14 mouse cellular contexts compared by ENCODE assay signal in genomic region chr7:30360028-30360427, GRCm38 (mm10). TPM values are rescaled to one million over a fixed set of nuclear protein-coding genes. Genes with fewer than 3 reads are reported as not detected.
DNase-seq lines count a peak whose midpoint lies in the region; ATAC-seq lines count a peak whose summit lies in the region.
"Had no signal": no experiment of that assay in that cellular context is flagged by ENCODE, and none has a peak within 500 bp of the region (broad histone marks: within the 10 kb centered on the region; RNA-seq: fewer than 3 reads in every experiment).

No protein-coding gene starts in this region.

- 92% methylated on average over 17 of the region's 17 CpGs for WGBS in intestine, embryonic 14.5 days
- WGBS in intestine, embryonic 15.5 days = 90% methylated on average over 17 of the region's 17 CpGs
- 66% methylated on average over 17 of the region's 17 CpGs for WGBS in liver, embryonic 16.5 days (ENCODE audit: insufficient replicate concordance)
- 83% methylated on average over 17 of the region's 17 CpGs for WGBS in heart, embryonic 10.5 days

- peaks cover 19% of the 10 kb centered on the region for H3K4me1 ChIP-seq in intestine, embryonic 14.5 days (replicated peaks; ENCODE audit: control insufficient read depth, insufficient read depth, low read length)
- H3K4me1 ChIP-seq in intestine, embryonic 15.5 days (replicated peaks) = peaks cover 27% of the 10 kb centered on the region
- H3K4me1 ChIP-seq in liver, embryonic 16.5 days (ENCODE audit: control insufficient read depth, low read depth, low read length) = peaks cover 2% of the 10 kb centered on the region; the same call in 1 of the 2 replicates
- H3K4me1 ChIP-seq in heart, embryonic 10.5 days = peaks cover 22% of the 10 kb centered on the region

- H3K9ac ChIP-seq in intestine, embryonic 14.5 days (ENCODE audit: low read length) = no peak overlapping the region
- no peak overlapping the region for H3K9ac ChIP-seq in intestine, embryonic 15.5 days
- no peak overlapping the region; the same call in 1 of the 2 replicates for H3K9ac ChIP-seq in liver, embryonic 16.5 days (ENCODE audit: low read depth, low read length)
- H3K9ac ChIP-seq: limb, embryonic 15.5 days had no signal

- H3K27me3 ChIP-seq in intestine, embryonic 14.5 days (replicated peaks; ENCODE audit: control insufficient read depth, insufficient read depth, low read length) = 0 out of 2 replicates have a peak, but pooled peaks cover 3% of the 10 kb centered on the region
- peaks cover 5% of the 10 kb centered on the region; the same call in 1 of the 2 replicates for H3K27me3 ChIP-seq in intestine, embryonic 15.5 days (replicated peaks)
- H3K27me3 ChIP-seq in liver, embryonic 16.5 days (ENCODE audit: control insufficient read depth, insufficient read depth, low read depth, low read length) = peaks cover 11% of the 10 kb centered on the region; the same call in 1 of the 2 replicates
- H3K27me3 ChIP-seq in heart, embryonic 10.5 days (ENCODE audit: insufficient read depth, poor library complexity, severe bottlenecking) = peaks cover 68% of the 10 kb centered on the region

- DNase-seq in intestine, embryonic 14.5 days (ENCODE audit: low spot score) = no peak
- DNase-seq in retina, postnatal 1 day = peak; percentile 19
- no peak for DNase-seq in retina, embryonic 14.5 days (ENCODE audit: low spot score)
- no peak for DNase-seq in frontal cortex, adult 2 months (ENCODE audit: extremely low spot score in 1 of 2, low spot score in 1 of 2)
- DNase-seq in heart, embryonic 10.5 days (ENCODE audit: low spot score) = no peak
- DNase-seq in left cerebral cortex, postnatal 36 days (ENCODE audit: low spot score in 2 of 2) = no peak
- DNase-seq: cerebellum, postnatal 25 days; layer of hippocampus, postnatal 36 days; spleen, adult 18-20 months had no signal

- H3K27ac ChIP-seq in intestine, embryonic 14.5 days (ENCODE audit: low read depth) = peak overlapping the region; percentile 57; the same call in 1 of the 2 replicates
- H3K27ac ChIP-seq in intestine, embryonic 15.5 days = no peak overlapping the region
- H3K27ac ChIP-seq in liver, embryonic 16.5 days (ENCODE audit: low read length) = peak overlapping the region; percentile 84
- no peak overlapping the region for H3K27ac ChIP-seq in heart, embryonic 10.5 days
- H3K27ac ChIP-seq: limb, embryonic 15.5 days had no signal

- H3K9me3 ChIP-seq in intestine, embryonic 14.5 days (ENCODE audit: control insufficient read depth, low read length) = no peaks in the 10 kb centered on the region
- H3K9me3 ChIP-seq in intestine, embryonic 15.5 days = no peaks in the 10 kb centered on the region
- H3K9me3 ChIP-seq in liver, embryonic 16.5 days (replicated peaks; ENCODE audit: control insufficient read depth, low read length) = no peaks in the 10 kb centered on the region
- H3K9me3 ChIP-seq in heart, embryonic 10.5 days = no peaks in the 10 kb centered on the region
- H3K9me3 ChIP-seq: limb, embryonic 15.5 days had no signal

- H3K36me3 ChIP-seq in intestine, embryonic 14.5 days (ENCODE audit: control insufficient read depth, insufficient read depth, low read length) = peaks cover 15% of the 10 kb centered on the region; the same call in 1 of the 2 replicates
- peaks cover 4% of the 10 kb centered on the region; the same call in 1 of the 2 replicates for H3K36me3 ChIP-seq in intestine, embryonic 15.5 days
- no peaks in the 10 kb centered on the region for H3K36me3 ChIP-seq in liver, embryonic 16.5 days (ENCODE audit: control insufficient read depth, insufficient read depth)
- H3K36me3 ChIP-seq in heart, embryonic 10.5 days = peaks cover 15% of the 10 kb centered on the region

- no peak overlapping the region for H3K4me2 ChIP-seq in intestine, embryonic 14.5 days (ENCODE audit: low read length)
- H3K4me2 ChIP-seq in intestine, embryonic 15.5 days (replicated peaks) = no peak overlapping the region; the same call in 1 of the 2 replicates
- H3K4me2 ChIP-seq in liver, embryonic 16.5 days (ENCODE audit: low read depth, low read length) = peak overlapping the region; percentile 43
- H3K4me2 ChIP-seq: limb, embryonic 15.5 days had no signal

- intact Hi-C loops in left cerebral cortex, postnatal 36 days (cut with DNase I) = no loop called here

- ATAC-seq in intestine, embryonic 14.5 days (replicated peaks; ENCODE audit: low FRiP score, low TSS enrichment, low read depth) = no peak
- ATAC-seq in intestine, embryonic 15.5 days = no peak
- ATAC-seq in liver, embryonic 16.5 days (ENCODE audit: low read depth) = no peak
- ATAC-seq: inflammation-experienced regulatory T-cells, adult 6 months had no signal

- H3K4me3 ChIP-seq in intestine, embryonic 14.5 days (ENCODE audit: low read depth, low read length) = no peak overlapping the region
- H3K4me3 ChIP-seq in intestine, embryonic 15.5 days (replicated peaks) = no peak overlapping the region
- peak overlapping the region; percentile 31; the same call in 1 of the 2 replicates for H3K4me3 ChIP-seq in liver, embryonic 16.5 days (ENCODE audit: low read depth, low read length)
- H3K4me3 ChIP-seq in heart, embryonic 10.5 days = no peak overlapping the region
- H3K4me3 ChIP-seq: limb, embryonic 15.5 days had no signal

RNA-seq across cellular contexts. Expression of gene Lrfn3, which starts 2.5 kb away (rescaled TPM):
- 4.4 and 4.5 TPM in 2 replicates for polyA plus RNA-seq in intestine, embryonic 14.5 days (2014; fragmentation: Nextera tagmentation; extraction: Ambion mirVana)
- polyA plus RNA-seq in intestine, embryonic 15.5 days (2015; fragmentation: Nextera tagmentation; extraction: Ambion mirVana) = 2.9 and 3.9 TPM in 2 replicates
- 2.0 and 2.1 TPM in 2 replicates for polyA plus RNA-seq in liver, embryonic 16.5 days (2015; fragmentation: Nextera tagmentation; extraction: Ambion mirVana)
- polyA plus RNA-seq in frontal cortex, adult 2 months (2012; rRNA removed) = 19.8 and 22.2 TPM in 2 replicates
- polyA plus RNA-seq in heart, embryonic 10.5 days (2016; fragmentation: Nextera tagmentation; extraction: Ambion mirVana) = 1.3 and 2.0 TPM in 2 replicates
- total RNA-seq in left cerebral cortex, postnatal 36 days (2021) = 10 to 100 TPM; 32.9 to 35.1 TPM
- polyA plus RNA-seq: inflammation-experienced regulatory T-cells, adult 6 months had no signal

RNA-seq across cellular contexts. Expression of gene Sdhaf1, which starts 36.3 kb away (rescaled TPM):
- polyA plus RNA-seq in intestine, embryonic 14.5 days (2014; fragmentation: Nextera tagmentation; extraction: Ambion mirVana) = 16.3 and 17.2 TPM in 2 replicates
- polyA plus RNA-seq in intestine, embryonic 15.5 days (2015; fragmentation: Nextera tagmentation; extraction: Ambion mirVana) = 15.5 and 18.0 TPM in 2 replicates
- polyA plus RNA-seq in liver, embryonic 16.5 days (2015; fragmentation: Nextera tagmentation; extraction: Ambion mirVana) = 4.3 and 4.6 TPM in 2 replicates
- polyA plus RNA-seq in frontal cortex, adult 2 months (2012; rRNA removed) = 16.9 and 19.2 TPM in 2 replicates
- polyA plus RNA-seq in heart, embryonic 10.5 days (2016; fragmentation: Nextera tagmentation; extraction: Ambion mirVana) = 15.1 and 16.4 TPM in 2 replicates
- 1 to 10 TPM; 7.5 to 9.4 TPM for total RNA-seq in left cerebral cortex, postnatal 36 days (2021)

RNA-seq across cellular contexts. Expression of gene E130208F15Rik, which starts 38.5 kb away (rescaled TPM):
- not detected in 2 replicates for polyA plus RNA-seq in intestine, embryonic 14.5 days (2014; fragmentation: Nextera tagmentation; extraction: Ambion mirVana)
- 1.8 TPM in 1 of 2 replicates, not detected in the other for polyA plus RNA-seq in intestine, embryonic 15.5 days (2015; fragmentation: Nextera tagmentation; extraction: Ambion mirVana)
- polyA plus RNA-seq in liver, embryonic 16.5 days (2015; fragmentation: Nextera tagmentation; extraction: Ambion mirVana) = 0.30 and 0.88 TPM in 2 replicates
- polyA plus RNA-seq in frontal cortex, adult 2 months (2012; rRNA removed) = 0.34 and 0.66 TPM in 2 replicates
- polyA plus RNA-seq in heart, embryonic 10.5 days (2016; fragmentation: Nextera tagmentation; extraction: Ambion mirVana) = 2.5 and 3.2 TPM in 2 replicates
- under 1 TPM; 0.52 to 0.54 TPM for total RNA-seq in left cerebral cortex, postnatal 36 days (2021)
- polyA plus RNA-seq: inflammation-experienced regulatory T-cells, adult 6 months; limb, embryonic 15.5 days; neural tube, embryonic 11.5 days had no signal

RNA-seq across cellular contexts. Expression of gene Syne4, which starts 45.4 kb away (rescaled TPM):
- polyA plus RNA-seq in intestine, embryonic 14.5 days (2014; fragmentation: Nextera tagmentation; extraction: Ambion mirVana) = 52.2 and 60.5 TPM in 2 replicates
- 47.7 and 65.3 TPM in 2 replicates for polyA plus RNA-seq in intestine, embryonic 15.5 days (2015; fragmentation: Nextera tagmentation; extraction: Ambion mirVana)
- polyA plus RNA-seq in liver, embryonic 16.5 days (2015; fragmentation: Nextera tagmentation; extraction: Ambion mirVana) = 17.0 and 22.4 TPM in 2 replicates
- polyA plus RNA-seq in frontal cortex, adult 2 months (2012; rRNA removed) = 27.6 and 29.9 TPM in 2 replicates
- polyA plus RNA-seq in heart, embryonic 10.5 days (2016; fragmentation: Nextera tagmentation; extraction: Ambion mirVana) = 26.8 and 43.1 TPM in 2 replicates
- total RNA-seq in left cerebral cortex, postnatal 36 days (2021) = 1 to 10 TPM; 6.4 to 9.1 TPM

RNA-seq across cellular contexts. Expression of gene Alkbh6, which starts 51.5 kb away (rescaled TPM):
- polyA plus RNA-seq in intestine, embryonic 14.5 days (2014; fragmentation: Nextera tagmentation; extraction: Ambion mirVana) = 70.7 and 79.3 TPM in 2 replicates
- 63.9 and 68.5 TPM in 2 replicates for polyA plus RNA-seq in intestine, embryonic 15.5 days (2015; fragmentation: Nextera tagmentation; extraction: Ambion mirVana)
- polyA plus RNA-seq in liver, embryonic 16.5 days (2015; fragmentation: Nextera tagmentation; extraction: Ambion mirVana) = 15.8 and 18.0 TPM in 2 replicates
- polyA plus RNA-seq in frontal cortex, adult 2 months (2012; rRNA removed) = 132 TPM in 2 replicates
- 68.2 and 71.8 TPM in 2 replicates for polyA plus RNA-seq in heart, embryonic 10.5 days (2016; fragmentation: Nextera tagmentation; extraction: Ambion mirVana)
- 10 to 100 TPM; 58.7 to 65.2 TPM for total RNA-seq in left cerebral cortex, postnatal 36 days (2021)

Comparison
In these comparisons a context has a peak if more than half of its experiments do, and no peak if none do; other contexts are left out.
1. H3K27ac ChIP-seq: peak in intestine, embryonic 14.5 days (single experiment) and liver, embryonic 16.5 days (single experiment); none in intestine, embryonic 15.5 days (single experiment) and heart, embryonic 10.5 days (single experiment).